Mouse (Mus musculus) retina, embryonic 14.5 days (tissue): ENCODE data around the gene Tspyl2.
"Not testable (repeated sequence)": the region's sequence is repeated elsewhere in the genome, so short reads cannot be mapped to it uniquely, and the experiment has no call there.

Experiments used
- DNase-seq: peaks from one replicate; pipeline ENCODE4 v3.0.0-alpha.2; 2015; ENCODE audit warnings: low spot score

Gene Tspyl2

GRCm38 (mm10) chrX:152342358-152342901 is at the start of gene Tspyl2:
TSS of gene Tspyl2 (minus strand) at chrX:152342425.
- DNase-seq = peak; percentile 93

- peak; percentile 71 for DNase-seq
Observed at GRCm38 (mm10) chrX:152368397-152369273, 26.4 kb upstream of the Tspyl2 start, which contains the start of gene Gpr173. TSS of gene Gpr173 (minus strand) at chrX:152368704.

- no peak for DNase-seq
Observed at GRCm38 (mm10) chrX:152368054-152368396, 25.8 kb upstream of the Tspyl2 start.

GRCm38 (mm10) chrX:152366418-152366817 is 24.2 kb upstream of the Tspyl2 start:
- DNase-seq = no peak

- DNase-seq = peak; percentile 82
Observed at GRCm38 (mm10) chrX:152352553-152353153, 10.4 kb upstream of the Tspyl2 start.

- DNase-seq = no peak
Observed at GRCm38 (mm10) chrX:152347041-152347440, 4.8 kb upstream of the Tspyl2 start.

- DNase-seq = no peak
Observed at GRCm38 (mm10) chrX:152346587-152346986, 4.4 kb upstream of the Tspyl2 start.

- DNase-seq = no peak
Observed at GRCm38 (mm10) chrX:152342903-152343302, 678 bp upstream of the Tspyl2 start.

- no peak for DNase-seq
Observed at GRCm38 (mm10) chrX:152341496-152341895, 729 bp downstream of the Tspyl2 start.

- peak; percentile 87 for DNase-seq
Observed at GRCm38 (mm10) chrX:152336546-152337332, 5.5 kb downstream of the Tspyl2 start.

- DNase-seq = not testable (repeated sequence)
Observed at GRCm38 (mm10) chrX:152336123-152336522, 6.1 kb downstream of the Tspyl2 start.

GRCm38 (mm10) chrX:152329400-152329799 is 12.8 kb downstream of the Tspyl2 start:
- not testable (repeated sequence) for DNase-seq

- no peak for DNase-seq
Observed at GRCm38 (mm10) chrX:152327689-152328052, 14.6 kb downstream of the Tspyl2 start.

- DNase-seq = peak; percentile 78
Observed at GRCm38 (mm10) chrX:152326996-152327688, 15.1 kb downstream of the Tspyl2 start, which contains the start of gene Kantr. TSS of gene Kantr (minus strand) at chrX:152327495.

- no peak for DNase-seq
Observed at GRCm38 (mm10) chrX:152323584-152323983, 18.6 kb downstream of the Tspyl2 start.

- no peak for DNase-seq
Observed at GRCm38 (mm10) chrX:152322776-152323175, 19.4 kb downstream of the Tspyl2 start.

- DNase-seq = no peak
Observed at GRCm38 (mm10) chrX:152320535-152320934, 21.7 kb downstream of the Tspyl2 start.

- peak; percentile 66 for DNase-seq
Observed at GRCm38 (mm10) chrX:152307942-152308341, 34.3 kb downstream of the Tspyl2 start.

GRCm38 (mm10) chrX:152307371-152307770 is 34.9 kb downstream of the Tspyl2 start:
- no peak for DNase-seq

GRCm38 (mm10) chrX:152306224-152306623 is 36.0 kb downstream of the Tspyl2 start:
- no peak for DNase-seq

GRCm38 (mm10) chrX:152287026-152287425 is 55.2 kb downstream of the Tspyl2 start:
- not testable (repeated sequence) for DNase-seq
